Mouse (Mus musculus) erythroblast, embryonic 14.5 days (primary cell): ENCODE data around the gene Pga5. TPM values are rescaled to one million over a fixed set of nuclear protein-coding genes. Genes with fewer than 3 reads are reported as not detected.
A peak's percentile ranks its signal among the peaks of the same experiment; 100 is the strongest.

Source experiments
- H3K27me3 ChIP-seq: 2 replicates; pipeline ENCODE4 v1.6.1; 2012; ENCODE audit warnings: inconsistent platforms; ENCODE audit not compliant: control insufficient read depth
- H3K36me3 ChIP-seq: 2 replicates; pipeline ENCODE4 v1.6.1; 2012; ENCODE audit warnings: mild to moderate bottlenecking, inconsistent platforms; ENCODE audit not compliant: control insufficient read depth
- H3K4me1 ChIP-seq: 2 replicates; pipeline ENCODE4 v1.6.1; 2012; ENCODE audit warnings: inconsistent platforms; ENCODE audit not compliant: control insufficient read depth
- H3K4me3 ChIP-seq: replicated peaks from 2 replicates; pipeline ENCODE3; 2012; ENCODE audit warnings: moderate library complexity, mild to moderate bottlenecking, inconsistent platforms
- H3K9me3 ChIP-seq: 2 replicates; pipeline ENCODE4 v1.6.1; 2012; ENCODE audit warnings: low read length, inconsistent platforms, mixed read lengths; ENCODE audit not compliant: control insufficient read depth
- GATA1 ChIP-seq: IDR thresholded peaks from 2 replicates; pipeline ENCODE4 v1.6.1; 2012; ENCODE audit warnings: low read length, inconsistent platforms, mixed read lengths
- TAL1 ChIP-seq: IDR thresholded peaks from 3 replicates; pipeline ENCODE4 v1.6.1; 2012; ENCODE audit warnings: low read length, inconsistent platforms, mixed read lengths
- polyA plus RNA-seq: library from polyadenylated mRNA; stranded (reverse); fragments of >175 nt; gene quantifications from 2 replicates; pipeline ENCODE4 v1.2.3, GENCODE M21; 2012

The Pga5 gene
- polyA plus RNA-seq, 1 experiment = not detected

- TF ChIP-seq GATA1 (no peak), TAL1 (no peak)
- Histone ChIP-seq H3K27me3 (no peaks in the 10 kb centered on the region), H3K4me3 (no peak overlapping the region), H3K9me3 (no peaks in the 10 kb centered on the region), H3K4me1 (peaks cover 64% of the 10 kb centered on the region), H3K36me3 (peaks cover 29% of the 10 kb centered on the region)
Observed at GRCm38 (mm10) chr19:10693926-10694682, 16.2 kb upstream of the Pga5 start.

- H3K36me3 ChIP-seq = peaks cover 29% of the 10 kb centered on the region
- H3K4me3 ChIP-seq = peak overlapping the region; percentile 25
- peaks cover 59% of the 10 kb centered on the region for H3K4me1 ChIP-seq
Observed at GRCm38 (mm10) chr19:10692361-10692760, 14.5 kb upstream of the Pga5 start.

GRCm38 (mm10) chr19:10691660-10692059 is 13.8 kb upstream of the Pga5 start:
- H3K4me3 ChIP-seq = peak overlapping the region; percentile 25
- H3K27me3 ChIP-seq = no peaks in the 10 kb centered on the region
- H3K36me3 ChIP-seq = peaks cover 29% of the 10 kb centered on the region
- H3K9me3 ChIP-seq = no peaks in the 10 kb centered on the region
- TF ChIP-seq GATA1 (no peak), TAL1 (no peak)
- peaks cover 61% of the 10 kb centered on the region for H3K4me1 ChIP-seq

More at GRCm38 (mm10) chr19:10692361-10692760, 14.5 kb upstream of the Pga5 start:
- Histone ChIP-seq H3K9me3 (no peaks in the 10 kb centered on the region), H3K27me3 (no peaks in the 10 kb centered on the region)
- TF ChIP-seq GATA1 (no peak), TAL1 (no peak)

GRCm38 (mm10) chr19:10691121-10691520 is 13.2 kb upstream of the Pga5 start:
- no peak overlapping the region for H3K4me3 ChIP-seq

GRCm38 (mm10) chr19:10690336-10690735 is 12.5 kb upstream of the Pga5 start:
- Histone ChIP-seq H3K27me3 (no peaks in the 10 kb centered on the region), H3K36me3 (peaks cover 29% of the 10 kb centered on the region), H3K9me3 (no peaks in the 10 kb centered on the region), H3K4me3 (peak overlapping the region; percentile 15), H3K4me1 (peaks cover 73% of the 10 kb centered on the region)
- TF ChIP-seq TAL1 (no peak), GATA1 (no peak)

More at GRCm38 (mm10) chr19:10691121-10691520, 13.2 kb upstream of the Pga5 start:
- Histone ChIP-seq H3K4me1 (peaks cover 65% of the 10 kb centered on the region), H3K9me3 (no peaks in the 10 kb centered on the region), H3K27me3 (no peaks in the 10 kb centered on the region), H3K36me3 (peaks cover 29% of the 10 kb centered on the region)
- no peak for TF ChIP-seq GATA1
- no peak for TF ChIP-seq TAL1

GRCm38 (mm10) chr19:10689470-10690166 is 11.7 kb upstream of the Pga5 start:
- H3K4me1 ChIP-seq = peaks cover 74% of the 10 kb centered on the region
- no peaks in the 10 kb centered on the region for H3K9me3 ChIP-seq
- H3K36me3 ChIP-seq = peaks cover 27% of the 10 kb centered on the region
- TF ChIP-seq TAL1 = no peak
- TF ChIP-seq GATA1 = no peak
- H3K27me3 ChIP-seq = peaks cover 2% of the 10 kb centered on the region; the same call in 1 of the 2 replicates
- peak overlapping the region; percentile 82 for H3K4me3 ChIP-seq

- H3K27me3 ChIP-seq = peaks cover 8% of the 10 kb centered on the region; the same call in 1 of the 2 replicates
- H3K4me1 ChIP-seq = peaks cover 70% of the 10 kb centered on the region
- TF ChIP-seq TAL1 (no peak), GATA1 (no peak)
- no peaks in the 10 kb centered on the region for H3K9me3 ChIP-seq
- peaks cover 20% of the 10 kb centered on the region for H3K36me3 ChIP-seq
- peak within 1 kb of the TSS; percentile 82 for H3K4me3 ChIP-seq
Observed at GRCm38 (mm10) chr19:10688537-10689352, 10.9 kb upstream of the Pga5 start, which contains the start of gene Vps37c. Vps37c (plus strand) TSS chr19:10688735.

GRCm38 (mm10) chr19:10685727-10686126 is 7.9 kb upstream of the Pga5 start:
- Histone ChIP-seq H3K4me1 (peaks cover 48% of the 10 kb centered on the region), H3K36me3 (no peaks in the 10 kb centered on the region)

More at GRCm38 (mm10) chr19:10685727-10686126, 7.9 kb upstream of the Pga5 start:
- peaks cover 18% of the 10 kb centered on the region for H3K27me3 ChIP-seq
- H3K9me3 ChIP-seq = no peaks in the 10 kb centered on the region
- no peak for TF ChIP-seq TAL1
- TF ChIP-seq GATA1 = no peak
- H3K4me3 ChIP-seq = no peak overlapping the region
